Mouse (Mus musculus): ENCODE data around the gene Poln.

DNA sequence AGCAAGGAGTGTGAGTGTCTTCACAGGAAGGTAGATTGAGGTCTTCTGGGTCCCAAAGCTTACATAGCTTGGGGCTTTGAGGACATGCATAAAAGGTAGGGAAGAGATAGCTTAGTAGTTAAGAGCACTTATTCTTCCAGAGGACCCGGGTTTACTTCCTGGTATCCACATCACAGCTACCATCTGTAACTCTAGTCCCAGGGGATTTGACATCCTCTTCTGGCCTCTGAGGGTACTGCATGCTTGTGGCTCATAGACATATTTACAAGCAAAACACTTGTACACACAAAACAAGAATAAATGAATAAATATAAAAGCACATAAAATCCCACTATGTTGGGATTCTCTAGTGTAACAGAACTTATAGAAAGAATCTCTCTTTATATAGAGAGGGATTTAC is 154.6 kb downstream of the Poln start:
- TF ChIP-seq POLR2A (IDR thresholded peaks at IDR 0.05; ENCODE audit: low read depth, low read length): no peak
- no peak for TF ChIP-seq CTCF (IDR thresholded peaks at IDR 0.05; ENCODE audit: borderline replicate concordance, insufficient read depth, low read length)
